Mouse (Mus musculus): ENCODE data around the gene Prkar1a.

GRCm38 (mm10) chr11:109627648-109628047 lies 21.6 kb upstream of the Prkar1a start:
- TF ChIP-seq POLR2A (IDR thresholded peaks at IDR 0.05; ENCODE audit: low read depth, low read length) (no peak), CTCF (IDR thresholded peaks at IDR 0.05; ENCODE audit: extremely low read depth, insufficient read length, insufficient replicate concordance, low read depth, low read length) (no peak)
